Mouse (Mus musculus) liver, postnatal 0 days (tissue): ENCODE measurements around the gene Klhl8.

Source experiments
- CTCF ChIP-seq: sonication (generic); IDR thresholded peaks from 2 replicates; pipeline ENCODE4 v1.5.1; 2016; ENCODE audit warnings: antibody characterized with exemption, low read depth
- EP300 ChIP-seq: IDR thresholded peaks from 2 replicates; pipeline ENCODE4 v1.6.1; 2016; ENCODE audit warnings: antibody characterized with exemption, low read depth, mild to moderate bottlenecking

GRCm38 (mm10) chr5:103909466-103909865 is 1.6 kb downstream of the Klhl8 start:
- no peak for TF ChIP-seq CTCF
- no peak for TF ChIP-seq EP300
